Comparison of ENCODE assay signal across 8 mouse cellular contexts in the genomic region with DNA sequence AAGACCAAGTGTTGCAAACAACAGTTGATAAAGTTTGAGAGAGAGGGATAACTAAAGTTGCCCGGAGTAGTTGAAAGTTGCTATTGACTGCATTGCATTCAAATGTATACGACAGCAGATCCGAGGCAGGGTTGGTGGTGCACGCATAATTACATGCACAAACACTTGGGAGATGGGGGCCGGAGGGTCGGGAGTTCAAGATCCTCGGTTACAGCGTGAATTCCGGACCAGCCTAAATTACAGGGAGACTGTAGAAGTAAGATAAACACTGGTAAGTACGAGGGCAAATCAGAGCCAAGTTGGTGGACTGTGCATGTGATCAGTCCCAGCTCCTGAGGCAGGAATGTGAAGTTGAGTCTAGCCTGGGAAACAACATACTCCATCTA. TPM values are rescaled to one million over a fixed set of nuclear protein-coding genes. Genes with fewer than 3 reads are reported as not detected.
A peak's percentile ranks its signal among the peaks of the same experiment; 100 is the strongest.
DNase-seq lines count a peak whose midpoint lies in the region; ATAC-seq and TF ChIP-seq lines count a peak whose summit lies in the region.

No protein-coding gene starts in this region.

- no peak for TF ChIP-seq POLR2A in liver, adult 2 months (IDR thresholded peaks at IDR 0.05; ENCODE audit: extremely low read depth, insufficient read depth, low read length)
- TF ChIP-seq POLR2A in cortical plate, adult 2 months (IDR thresholded peaks at IDR 0.05; ENCODE audit: extremely low read depth, insufficient read depth, low read length) = no peak
- no peak for TF ChIP-seq POLR2A in myocyte (IDR thresholded peaks at IDR 0.05; ENCODE audit: insufficient read length, low read depth)

- H3K36me3 ChIP-seq in liver, adult 2 months (ENCODE audit: control insufficient read depth, insufficient read depth, low read length) = peaks cover 21% of the 10 kb centered on the region
- H3K36me3 ChIP-seq in intestine, embryonic 14.5 days (ENCODE audit: control insufficient read depth, insufficient read depth, low read length) = peaks cover 30% of the 10 kb centered on the region
- H3K36me3 ChIP-seq in myocyte (ENCODE audit: control insufficient read depth, insufficient read depth) = peaks cover 15% of the 10 kb centered on the region

- peak overlapping the region; percentile 81 for H3K4me3 ChIP-seq in liver, adult 2 months (ENCODE audit: insufficient read depth, low read depth, low read length)
- peak overlapping the region; percentile 84 for H3K4me3 ChIP-seq in cortical plate, adult 2 months (ENCODE audit: insufficient read depth, low read length)
- H3K4me3 ChIP-seq in intestine, embryonic 14.5 days (ENCODE audit: low read depth, low read length) = peak overlapping the region; percentile 100
- H3K4me3 ChIP-seq in myocyte = peak overlapping the region; percentile 86

- 1% methylated on average over 10 of the region's 10 CpGs for WGBS in liver, adult 2 months
- 3% methylated on average over 10 of the region's 10 CpGs for WGBS in intestine, embryonic 14.5 days

- H3K27me3 ChIP-seq in liver, adult 2 months (ENCODE audit: control insufficient read depth, insufficient read depth, low read length) = no peaks in the 10 kb centered on the region
- no peaks in the 10 kb centered on the region for H3K27me3 ChIP-seq in intestine, embryonic 14.5 days (replicated peaks; ENCODE audit: control insufficient read depth, insufficient read depth, low read length)
- H3K27me3 ChIP-seq in myocyte (ENCODE audit: control insufficient read depth, insufficient read depth, insufficient read length) = no peaks in the 10 kb centered on the region

- peaks cover 5% of the 10 kb centered on the region for H3K4me1 ChIP-seq in liver, adult 2 months (ENCODE audit: control insufficient read depth, insufficient read depth, low read length)
- no peaks in the 10 kb centered on the region for H3K4me1 ChIP-seq in cortical plate, adult 2 months (ENCODE audit: control insufficient read depth, insufficient read depth, low read length)
- peaks cover 10% of the 10 kb centered on the region for H3K4me1 ChIP-seq in intestine, embryonic 14.5 days (replicated peaks; ENCODE audit: control insufficient read depth, insufficient read depth, low read length)

- peak overlapping the region; percentile 38 for H3ac ChIP-seq in myocyte (ENCODE audit: control insufficient read depth, insufficient read length)

- no peak overlapping the region for H3K27ac ChIP-seq in liver, adult 2 months (replicated peaks; ENCODE audit: insufficient read depth, low read depth, low read length)
- no peak overlapping the region for H3K27ac ChIP-seq in cortical plate, adult 2 months (ENCODE audit: insufficient read depth, low read length)
- H3K27ac ChIP-seq in intestine, embryonic 14.5 days (ENCODE audit: low read depth) = no peak overlapping the region; the same call in 1 of the 2 replicates

- no peaks in the 10 kb centered on the region for H3K9me3 ChIP-seq in intestine, embryonic 14.5 days (ENCODE audit: control insufficient read depth, low read length)

- no peak for ATAC-seq in intestine, embryonic 14.5 days (replicated peaks; ENCODE audit: low FRiP score, low TSS enrichment, low read depth)

- H3K9ac ChIP-seq in liver, adult 2 months (ENCODE audit: low read depth, low read length) = peak overlapping the region; percentile 42; the same call in 1 of the 2 replicates
- peak overlapping the region; percentile 89 for H3K9ac ChIP-seq in intestine, embryonic 14.5 days (ENCODE audit: low read length)

- no peaks in the 10 kb centered on the region; the same call in 1 of the 2 replicates for H3K79me2 ChIP-seq in liver, adult 2 months (ENCODE audit: control insufficient read depth, insufficient read depth, low read length)
- peaks cover 19% of the 10 kb centered on the region for H3K79me2 ChIP-seq in myocyte (ENCODE audit: control insufficient read depth, insufficient read depth)

- DNase-seq in liver, adult 2 months (ENCODE audit: extremely low read depth, low read depth, low spot score) = no peak
- DNase-seq in liver = no peak
- no peak for DNase-seq in intestine, embryonic 14.5 days (ENCODE audit: low spot score)
- DNase-seq in right cerebral cortex, postnatal 14 days = no peak
- DNase-seq in thymus, adult 18-20 months = no peak
- DNase-seq in urinary bladder, postnatal 14 days (ENCODE audit: low spot score) = no peak

- peak overlapping the region; percentile 90 for H3K4me2 ChIP-seq in intestine, embryonic 14.5 days (ENCODE audit: low read length)
- H3K4me2 ChIP-seq in myocyte (ENCODE audit: low read depth) = peak overlapping the region; percentile 94

- TF ChIP-seq CTCF in liver, adult 2 months (IDR thresholded peaks at IDR 0.05; ENCODE audit: low read depth, low read length) = no peak
- no peak for TF ChIP-seq CTCF in cortical plate, adult 2 months (IDR thresholded peaks at IDR 0.05; ENCODE audit: extremely low read depth, insufficient read depth, low read length)

TF ChIP-seq in myocyte, 11 proteins besides CTCF, POLR2A, EP300 and RAD21:
- TF ChIP-seq MAX (IDR thresholded peaks at IDR 0.05; ENCODE audit: low read depth) (no peak), CEBPB (IDR thresholded peaks at IDR 0.05; ENCODE audit: insufficient read depth, poor library complexity, severe bottlenecking) (no peak), TCF12 (IDR thresholded peaks at IDR 0.05; ENCODE audit: insufficient read depth, poor library complexity, severe bottlenecking) (no peak), POLR2AphosphoS2 (IDR thresholded peaks at IDR 0.05; ENCODE audit: insufficient read length, low read depth) (no peak), TCF3 (IDR thresholded peaks at IDR 0.05; ENCODE audit: insufficient read length, low read depth) (no peak), SRF (IDR thresholded peaks at IDR 0.05; ENCODE audit: control insufficient read depth, insufficient read length, low read depth) (no peak), E2F4 (IDR thresholded peaks at IDR 0.05; ENCODE audit: insufficient read depth) (no peak), MYOD1 (IDR thresholded peaks at IDR 0.05; ENCODE audit: control insufficient read depth in 1 of 3, insufficient read length in 2 of 3, low read depth in 2 of 3) (no peak), REST (IDR thresholded peaks at IDR 0.05; ENCODE audit: insufficient read depth, insufficient read length) (no peak), MYOG (IDR thresholded peaks at IDR 0.05; ENCODE audit: control insufficient read depth in 1 of 3, insufficient read depth in 1 of 3, insufficient read length in 2 of 3, low read depth in 2 of 3) (no peak), USF1 (IDR thresholded peaks at IDR 0.05; ENCODE audit: low read depth) (no peak)
TF ChIP-seq in myocyte: peak in this region for 0.

RNA-seq across cellular contexts. Expression of gene Smn1, which starts 0.6 kb away (rescaled TPM):
- total RNA-seq in liver, adult 2 months (2014; rRNA removed) = 3.3 and 4.6 TPM in 2 replicates
- 6.1 and 6.5 TPM in 2 replicates for polyA plus RNA-seq in liver, adult 2 months (2012; rRNA removed)
- 33.5 and 41.8 TPM in 2 replicates for polyA plus RNA-seq in cortical plate, adult 2 months (2012; rRNA removed)
- polyA plus RNA-seq in intestine, embryonic 14.5 days (2014; fragmentation: Nextera tagmentation; extraction: Ambion mirVana) = 68.3 and 69.3 TPM in 2 replicates
- polyA plus RNA-seq in myocyte (2012; fragmentation: generic; extraction: Trizol) = 39.5 TPM

RNA-seq across cellular contexts. Expression of gene Serf1, which starts 17.4 kb away (rescaled TPM):
- 7.2 and 7.6 TPM in 2 replicates for total RNA-seq in liver, adult 2 months (2014; rRNA removed)
- polyA plus RNA-seq in liver, adult 2 months (2012; rRNA removed) = 7.5 and 8.7 TPM in 2 replicates
- polyA plus RNA-seq in cortical plate, adult 2 months (2012; rRNA removed) = 35.9 and 36.9 TPM in 2 replicates
- polyA plus RNA-seq in intestine, embryonic 14.5 days (2014; fragmentation: Nextera tagmentation; extraction: Ambion mirVana) = 169 and 181 TPM in 2 replicates
- polyA plus RNA-seq in myocyte (2012; fragmentation: generic; extraction: Trizol) = 34.0 TPM

RNA-seq across cellular contexts. Expression of gene Bdp1, which starts 21.4 kb away (rescaled TPM):
- 9.3 and 10.7 TPM in 2 replicates for total RNA-seq in liver, adult 2 months (2014; rRNA removed)
- 0.54 and 0.95 TPM in 2 replicates for polyA plus RNA-seq in liver, adult 2 months (2012; rRNA removed)
- 16.5 and 16.8 TPM in 2 replicates for polyA plus RNA-seq in cortical plate, adult 2 months (2012; rRNA removed)
- 24.9 and 28.5 TPM in 2 replicates for polyA plus RNA-seq in intestine, embryonic 14.5 days (2014; fragmentation: Nextera tagmentation; extraction: Ambion mirVana)
- polyA plus RNA-seq in myocyte (2012; fragmentation: generic; extraction: Trizol) = 2.4 TPM
